Mouse (Mus musculus) kidney, embryonic 16.5 days (tissue): ENCODE results near the gene Clmp. TPM values are rescaled to one million over a fixed set of nuclear protein-coding genes. Genes with fewer than 3 reads are reported as not detected.

Experiments
- ATAC-seq: fragments of 200-750 bp; cut with Nextera tagmentation; 2 replicates; pipeline ENCODE4 v1.8.0; 2017; ENCODE audit warnings: moderate TSS enrichment; ENCODE audit not compliant: low FRiP score, low TSS enrichment
- H3K27ac ChIP-seq: fragments of 300-500 bp; sonication (generic); 2 replicates; pipeline ENCODE4 v1.5.1; 2014; ENCODE audit warnings: low read length
- H3K27me3 ChIP-seq: fragments of 300-500 bp; sonication (generic); 2 replicates; pipeline ENCODE4 v1.6.1; 2014; ENCODE audit warnings: low read length, control low read depth, mixed read lengths; ENCODE audit not compliant: insufficient read depth
- H3K36me3 ChIP-seq: fragments of 300-500 bp; sonication (generic); 2 replicates; pipeline ENCODE4 v1.6.1; 2014; ENCODE audit warnings: low read length, control low read depth, mixed read lengths; ENCODE audit not compliant: insufficient read depth
- H3K4me1 ChIP-seq: fragments of 300-500 bp; sonication (generic); 2 replicates; pipeline ENCODE4 v1.6.1; 2014; ENCODE audit warnings: low read length, control low read depth, mixed read lengths; ENCODE audit not compliant: insufficient read depth
- H3K4me2 ChIP-seq: fragments of 300-500 bp; sonication (generic); replicated peaks from 2 replicates; pipeline ENCODE4 v1.6.1; 2014; ENCODE audit warnings: low read depth, low read length
- H3K4me3 ChIP-seq: fragments of 300-500 bp; sonication (generic); 2 replicates; pipeline ENCODE4 v1.5.1; 2014; ENCODE audit warnings: mild to moderate bottlenecking, low read length
- H3K9ac ChIP-seq: fragments of 300-500 bp; sonication (generic); replicated peaks from 2 replicates; pipeline ENCODE4 v1.6.1; 2014; ENCODE audit warnings: low read length
- H3K9me3 ChIP-seq: fragments of 300-500 bp; sonication (generic); 2 replicates; pipeline ENCODE4 v1.6.1; 2016; ENCODE audit warnings: low read length, control low read depth
- WGBS: fragments of 180-500 bp; shearing (Covaris S2); extraction: QIAGEN DNeasy Blood & Tissue Kit; methylation state at CpG from one replicate; pipeline ENCODE4 v1.1.7; 2014; 5-methylcytosine and 5-hydroxymethylcytosine counted together
- polyA plus RNA-seq: library from polyadenylated mRNA; unstranded; fragments of >200 nt; fragmentation: Nextera tagmentation; extraction: Ambion mirVana; gene quantifications from 2 replicates; pipeline ENCODE4 v1.2.1, GENCODE M21; 2015

The Clmp gene
- polyA plus RNA-seq, 1 experiment from 2014 or later, result 28.0 TPM

GRCm38 (mm10) chr9:40817325-40818028 is 131.7 kb downstream of the Clmp start:
- Histone ChIP-seq H3K27ac (no peak overlapping the region), H3K27me3 (no peaks in the 10 kb centered on the region), H3K4me1 (peaks cover 11% of the 10 kb centered on the region), H3K36me3 (no peaks in the 10 kb centered on the region), H3K9ac (no peak overlapping the region), H3K4me2 (no peak overlapping the region), H3K9me3 (no peaks in the 10 kb centered on the region), H3K4me3 (no peak overlapping the region)
- no peak for ATAC-seq
- 88% methylated on average over 5 of the region's 5 CpGs for WGBS

GRCm38 (mm10) chr9:40825601-40826000 is 139.8 kb downstream of the Clmp start:
- no peak for ATAC-seq
- no peak overlapping the region for H3K4me2 ChIP-seq
- no peaks in the 10 kb centered on the region for H3K9me3 ChIP-seq
- H3K9ac ChIP-seq, result no peak overlapping the region
- H3K36me3 ChIP-seq, result no peaks in the 10 kb centered on the region
- no peaks in the 10 kb centered on the region for H3K27me3 ChIP-seq
- H3K4me1 ChIP-seq, result peaks cover 12% of the 10 kb centered on the region
- 40% methylated on average over 6 of the region's 6 CpGs for WGBS
- no peak overlapping the region for H3K4me3 ChIP-seq
- no peak overlapping the region for H3K27ac ChIP-seq

- H3K27ac ChIP-seq, result no peak overlapping the region
- no peaks in the 10 kb centered on the region for H3K9me3 ChIP-seq
- no peak overlapping the region for H3K4me3 ChIP-seq
- 88% methylated on average over 4 of the region's 4 CpGs for WGBS
- no peak overlapping the region for H3K4me2 ChIP-seq
- H3K36me3 ChIP-seq, result no peaks in the 10 kb centered on the region
- ATAC-seq, result no peak
- H3K9ac ChIP-seq, result no peak overlapping the region
- no peaks in the 10 kb centered on the region for H3K27me3 ChIP-seq
- peaks cover 2% of the 10 kb centered on the region for H3K4me1 ChIP-seq
Observed at GRCm38 (mm10) chr9:40827366-40827765, 141.6 kb downstream of the Clmp start.

- 6% methylated on average over 12 of the region's 12 CpGs for WGBS
- no peak overlapping the region for H3K9ac ChIP-seq
- no peaks in the 10 kb centered on the region for H3K4me1 ChIP-seq
- no peak for ATAC-seq
- H3K4me3 ChIP-seq, result no peak overlapping the region
- H3K9me3 ChIP-seq, result no peaks in the 10 kb centered on the region
- H3K36me3 ChIP-seq, result no peaks in the 10 kb centered on the region
- H3K27ac ChIP-seq, result no peak overlapping the region
- no peak overlapping the region for H3K4me2 ChIP-seq
- H3K27me3 ChIP-seq, result no peaks in the 10 kb centered on the region
Observed at GRCm38 (mm10) chr9:40834569-40834968, 148.8 kb downstream of the Clmp start.

Other genes with a start within 250 kb of the Clmp start
- gene Gramd1b, start 154.6 kb upstream of the Clmp start, polyA plus RNA-seq, result 11.0 and 13.7 TPM in 2 replicates
- not detected in 2 replicates for gene Gm21915, start 15.3 kb upstream of the Clmp start, polyA plus RNA-seq
- gene Hspa8, start 115.0 kb downstream of the Clmp start, polyA plus RNA-seq, result 2,859 and 3,187 TPM in 2 replicates
- gene Bsx, start 188.2 kb downstream of the Clmp start, polyA plus RNA-seq, result not detected in 2 replicates